Mouse (Mus musculus): Measurements from ENCODE around the gene Ppp1r12c.

The Ppp1r12c gene

GRCm38 (mm10) chr7:4431548-4431947 lies 69.9 kb downstream of the Ppp1r12c start:
- DNase-seq (ENCODE audit: low spot score): peak; percentile 44
